In genomic region chrX:49947678-49948077, GRCm38 (mm10) we compare ENCODE assay signal across 12 mouse cellular contexts. TPM values are rescaled to one million over a fixed set of nuclear protein-coding genes. Genes with fewer than 3 reads are reported as not detected.
DNase-seq lines count a peak whose midpoint lies in the region; ATAC-seq and TF ChIP-seq lines count a peak whose summit lies in the region.
"Had no signal": no experiment of that assay in that cellular context is flagged by ENCODE, and none has a peak within 500 bp of the region (broad histone marks: within the 10 kb centered on the region; RNA-seq: fewer than 3 reads in every experiment).

No protein-coding gene starts in this region.

- no peak overlapping the region for H3K27ac ChIP-seq in hindbrain, embryonic 11.5 days (ENCODE audit: low read depth, low read length)
- H3K27ac ChIP-seq in hindbrain, embryonic 12.5 days = no peak overlapping the region
- H3K27ac ChIP-seq in lung, embryonic 14.5 days (ENCODE audit: low read depth) = no peak overlapping the region
- H3K27ac ChIP-seq in stomach, postnatal 0 days (replicated peaks) = no peak overlapping the region
- H3K27ac ChIP-seq: liver, embryonic 15.5 days; stomach, embryonic 15.5 days had no signal

- WGBS in hindbrain, embryonic 11.5 days = 38% methylated on average over 1 of the region's 1 CpGs
- 48% methylated on average over 1 of the region's 1 CpGs for WGBS in hindbrain, embryonic 12.5 days
- WGBS in lung, embryonic 14.5 days = 50% methylated on average over 1 of the region's 1 CpGs
- 51% methylated on average over 1 of the region's 1 CpGs for WGBS in lung, adult 2 months
- 32% methylated on average over 1 of the region's 1 CpGs for WGBS in stomach, postnatal 0 days

- no peaks in the 10 kb centered on the region for H3K36me3 ChIP-seq in hindbrain, embryonic 11.5 days (ENCODE audit: control insufficient read depth, insufficient read depth, low read length)
- H3K36me3 ChIP-seq in hindbrain, embryonic 12.5 days = no peaks in the 10 kb centered on the region
- H3K36me3 ChIP-seq in lung, embryonic 14.5 days (ENCODE audit: insufficient read depth) = no peaks in the 10 kb centered on the region
- H3K36me3 ChIP-seq in stomach, postnatal 0 days (ENCODE audit: control insufficient read depth, insufficient read depth, low read length) = no peaks in the 10 kb centered on the region
- H3K36me3 ChIP-seq: liver, embryonic 15.5 days; stomach, embryonic 15.5 days had no signal

- H3K9me3 ChIP-seq in hindbrain, embryonic 11.5 days (ENCODE audit: control insufficient read depth, low read length) = no peaks in the 10 kb centered on the region
- H3K9me3 ChIP-seq in hindbrain, embryonic 12.5 days (replicated peaks) = no peaks in the 10 kb centered on the region
- no peaks in the 10 kb centered on the region for H3K9me3 ChIP-seq in lung, embryonic 14.5 days (ENCODE audit: low read depth, low read length)
- H3K9me3 ChIP-seq in stomach, postnatal 0 days (ENCODE audit: control insufficient read depth, low read length) = no peaks in the 10 kb centered on the region
- H3K9me3 ChIP-seq: liver, embryonic 15.5 days; stomach, embryonic 15.5 days had no signal

- no peak overlapping the region for H3K9ac ChIP-seq in hindbrain, embryonic 11.5 days (ENCODE audit: low read depth, low read length)
- no peak overlapping the region for H3K9ac ChIP-seq in hindbrain, embryonic 12.5 days
- H3K9ac ChIP-seq in lung, embryonic 14.5 days = no peak overlapping the region
- H3K9ac ChIP-seq in stomach, postnatal 0 days (ENCODE audit: low read length) = no peak overlapping the region
- H3K9ac ChIP-seq: liver, embryonic 15.5 days; stomach, embryonic 15.5 days had no signal

- no peak for TF ChIP-seq EP300 in stomach, postnatal 0 days (optimal IDR thresholded peaks at IDR 0.05)

- no peak overlapping the region for H3K4me3 ChIP-seq in hindbrain, embryonic 11.5 days (ENCODE audit: low read depth, low read length)
- H3K4me3 ChIP-seq in hindbrain, embryonic 12.5 days = no peak overlapping the region
- H3K4me3 ChIP-seq in lung, embryonic 14.5 days (ENCODE audit: low read depth, low read length) = no peak overlapping the region
- no peak overlapping the region for H3K4me3 ChIP-seq in lung, adult 2 months (replicated peaks; ENCODE audit: extremely low read depth, low read depth, low read length)
- H3K4me3 ChIP-seq in stomach, postnatal 0 days (ENCODE audit: low read depth, low read length) = no peak overlapping the region
- H3K4me3 ChIP-seq: liver, embryonic 15.5 days; stomach, embryonic 15.5 days had no signal

- no peak for ATAC-seq in hindbrain, embryonic 11.5 days (ENCODE audit: low FRiP score)
- no peak for ATAC-seq in hindbrain, embryonic 12.5 days (ENCODE audit: low FRiP score)
- ATAC-seq in lung, embryonic 14.5 days (ENCODE audit: insufficient read depth) = no peak
- no peak for ATAC-seq in stomach, postnatal 0 days (ENCODE audit: low FRiP score, low TSS enrichment)

- no peak overlapping the region for H3K4me2 ChIP-seq in hindbrain, embryonic 11.5 days (replicated peaks; ENCODE audit: low read depth, low read length)
- no peak overlapping the region for H3K4me2 ChIP-seq in hindbrain, embryonic 12.5 days (replicated peaks)
- H3K4me2 ChIP-seq in lung, embryonic 14.5 days = no peak overlapping the region
- H3K4me2 ChIP-seq in stomach, postnatal 0 days (replicated peaks; ENCODE audit: low read depth) = no peak overlapping the region
- H3K4me2 ChIP-seq: liver, embryonic 15.5 days; stomach, embryonic 15.5 days had no signal

- no peak for TF ChIP-seq CTCF in lung, embryonic 14.5 days (IDR thresholded peaks at IDR 0.05; ENCODE audit: low read depth)
- no peak for TF ChIP-seq CTCF in lung, adult 2 months (IDR thresholded peaks at IDR 0.05; ENCODE audit: insufficient read depth, low read length)
- peak; percentile 46 for TF ChIP-seq CTCF in stomach, postnatal 0 days (IDR thresholded peaks at IDR 0.05; ENCODE audit: low read depth)

- TF ChIP-seq POLR2A in lung, adult 2 months (IDR thresholded peaks at IDR 0.05; ENCODE audit: borderline replicate concordance, extremely low read depth, low read depth, low read length) = no peak

- peak; percentile 12 for DNase-seq in hindbrain, embryonic 11.5 days (ENCODE audit: low spot score)
- peak; percentile 0 for DNase-seq in lung, embryonic 14.5 days
- DNase-seq in lung, adult 2 months = no peak
- DNase-seq in ZHBTc4 (ENCODE audit: low read depth, low spot score) = peak; percentile 2
- no peak for DNase-seq in stomach, postnatal 0 days (ENCODE audit: low spot score)
- no peak for DNase-seq in thymus, postnatal 25 days
- DNase-seq: cerebellum, adult 9-11 months; thymus, postnatal 36 days had no signal

- H3K4me1 ChIP-seq in hindbrain, embryonic 11.5 days (replicated peaks; ENCODE audit: control insufficient read depth, insufficient read depth, low read length) = no peaks in the 10 kb centered on the region
- no peaks in the 10 kb centered on the region for H3K4me1 ChIP-seq in hindbrain, embryonic 12.5 days
- H3K4me1 ChIP-seq in lung, embryonic 14.5 days (ENCODE audit: insufficient read depth) = no peaks in the 10 kb centered on the region
- no peaks in the 10 kb centered on the region for H3K4me1 ChIP-seq in lung, adult 2 months (ENCODE audit: control insufficient read depth, insufficient read depth, low read length)
- H3K4me1 ChIP-seq in stomach, postnatal 0 days (replicated peaks; ENCODE audit: control insufficient read depth, insufficient read depth) = no peaks in the 10 kb centered on the region
- H3K4me1 ChIP-seq: liver, embryonic 15.5 days; stomach, embryonic 15.5 days had no signal

- no peaks in the 10 kb centered on the region for H3K27me3 ChIP-seq in hindbrain, embryonic 11.5 days (ENCODE audit: control insufficient read depth, insufficient read depth, low read length)
- no peaks in the 10 kb centered on the region for H3K27me3 ChIP-seq in hindbrain, embryonic 12.5 days
- no peaks in the 10 kb centered on the region for H3K27me3 ChIP-seq in lung, embryonic 14.5 days (ENCODE audit: insufficient read depth, low read length)
- H3K27me3 ChIP-seq in stomach, postnatal 0 days (ENCODE audit: control insufficient read depth, insufficient read depth, low read length) = no peaks in the 10 kb centered on the region
- H3K27me3 ChIP-seq: liver, embryonic 15.5 days; stomach, embryonic 15.5 days had no signal

RNA-seq across cellular contexts. Expression of gene Olfr1322, which starts 56.4 kb away (rescaled TPM):
- not detected in 2 replicates for polyA plus RNA-seq in hindbrain, embryonic 11.5 days (2014; fragmentation: Nextera tagmentation; extraction: Ambion mirVana)
- not detected in 2 replicates for polyA plus RNA-seq in hindbrain, embryonic 12.5 days (2016; fragmentation: Nextera tagmentation; extraction: Ambion mirVana)
- not detected in 2 replicates for polyA plus RNA-seq in lung, embryonic 14.5 days (2014; fragmentation: Nextera tagmentation; extraction: Ambion mirVana)
- polyA plus RNA-seq in lung, adult 2 months (2012; rRNA removed) = not detected in 2 replicates
- polyA plus RNA-seq in stomach, postnatal 0 days (2015; fragmentation: Nextera tagmentation; extraction: Ambion mirVana) = not detected in 2 replicates
- polyA plus RNA-seq: intestine, embryonic 14.5 days; liver, embryonic 15.5 days; stomach, embryonic 15.5 days had no signal

Comparison
In these comparisons a context has a peak if more than half of its experiments do, and no peak if none do; other contexts are left out.
1. DNase-seq: peak in hindbrain, embryonic 11.5 days (single experiment), lung, embryonic 14.5 days (single experiment) and ZHBTc4 (single experiment); none in lung, adult 2 months (single experiment), stomach, postnatal 0 days (single experiment) and thymus, postnatal 25 days (single experiment).